Mouse (Mus musculus) monocyte, adult 2 months (primary cell): ENCODE results near the gene Wnt6.
"Not testable (repeated sequence)": the region's sequence is repeated elsewhere in the genome, so short reads cannot be mapped to it uniquely, and the experiment has no call there.

Experiments used
- DNase-seq, 2 experiments: peaks; one replicate each; pipeline ENCODE4 v3.0.0; 2022; ENCODE audit warnings: low spot score in 2 of 2, low read depth in 1 of 2

The Wnt6 gene

GRCm38 (mm10) chr1:74805843-74806242, 34.2 kb downstream of the Wnt6 start:
- no peak for DNase-seq

- no peak for DNase-seq
Measured at GRCm38 (mm10) chr1:74806360-74807311, 34.9 kb downstream of the Wnt6 start.

GRCm38 (mm10) chr1:74807551-74808071, 35.9 kb downstream of the Wnt6 start:
- no peak for DNase-seq

GRCm38 (mm10) chr1:74808078-74808477, 36.4 kb downstream of the Wnt6 start:
- peak; percentile 55 to 85 for DNase-seq

GRCm38 (mm10) chr1:74809007-74809406, 37.3 kb downstream of the Wnt6 start:
- no peak for DNase-seq

- DNase-seq: no peak
Measured at GRCm38 (mm10) chr1:74814931-74815647, 43.4 kb downstream of the Wnt6 start.

- not testable (repeated sequence) for DNase-seq
Measured at GRCm38 (mm10) chr1:74815965-74816364, 44.3 kb downstream of the Wnt6 start.

- peak; percentile 59 to 80 for DNase-seq
Measured at GRCm38 (mm10) chr1:74816612-74817199, 45.0 kb downstream of the Wnt6 start.

- DNase-seq: no peak
Measured at GRCm38 (mm10) chr1:74817219-74817618, 45.5 kb downstream of the Wnt6 start.

GRCm38 (mm10) chr1:74818509-74818908, 46.8 kb downstream of the Wnt6 start:
- DNase-seq: no peak

GRCm38 (mm10) chr1:74823598-74823997, 51.9 kb downstream of the Wnt6 start:
- not testable (repeated sequence) for DNase-seq

- no peak for DNase-seq
Measured at GRCm38 (mm10) chr1:74824518-74825302, 53.0 kb downstream of the Wnt6 start.

GRCm38 (mm10) chr1:74830061-74830460, 58.4 kb downstream of the Wnt6 start:
- DNase-seq: no peak

- DNase-seq: no peak
Measured at GRCm38 (mm10) chr1:74833255-74833654, 61.6 kb downstream of the Wnt6 start.
